Mouse (Mus musculus): ENCODE measurements around the gene Trim37.

DNA sequence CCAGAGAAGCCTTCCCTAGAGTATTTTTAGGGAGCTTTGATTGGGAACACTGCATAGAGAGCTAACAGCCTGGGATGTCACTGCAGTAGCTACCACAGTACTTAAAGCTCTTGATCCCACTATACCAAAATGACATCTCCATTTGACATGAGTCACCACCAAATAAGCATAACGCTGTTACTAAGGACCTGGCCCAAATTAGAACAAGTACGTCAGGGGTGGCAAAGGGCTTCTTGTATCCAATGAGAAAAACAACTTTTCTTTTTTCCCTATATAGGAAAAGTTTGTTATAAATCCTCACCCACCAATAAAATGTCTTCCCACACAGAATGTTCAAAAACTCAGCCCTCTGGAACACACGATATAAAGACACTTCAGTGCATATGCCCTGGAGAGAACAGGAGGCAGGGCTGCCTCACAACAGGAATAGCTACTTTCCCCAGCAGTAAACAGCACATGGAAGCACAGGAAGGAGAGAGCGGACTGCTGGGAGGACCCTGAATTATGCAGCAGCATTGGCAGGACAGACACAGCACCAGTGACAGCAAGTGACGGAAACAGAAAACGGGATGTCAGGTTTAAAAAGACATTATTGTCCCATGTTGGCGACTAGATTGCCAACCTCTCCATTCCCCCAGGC, 112.1 kb downstream of the Trim37 start:
- no peak for TF ChIP-seq CTCF (IDR thresholded peaks at IDR 0.05; ENCODE audit: low read depth)
- TF ChIP-seq EP300 (IDR thresholded peaks at IDR 0.05; ENCODE audit: low read depth), result no peak

Measured in liver, postnatal 0 days (tissue).